Mouse (Mus musculus) small intestine, adult 2 months (tissue): ENCODE results near the gene Phtf2.

Experiments used
- CTCF ChIP-seq: fragments of 200-500 bp; IDR thresholded peaks from 2 replicates; pipeline ENCODE4 v1.5.1; 2012; ENCODE audit warnings: low read depth, mild to moderate bottlenecking, control low read depth, inconsistent platforms, low read length, moderate library complexity, mixed read lengths; ENCODE audit not compliant: insufficient replicate concordance, insufficient read length; ENCODE audit errors: extremely low read depth
- POLR2A ChIP-seq: fragments of 200-500 bp; IDR thresholded peaks from 2 replicates; pipeline ENCODE4 v1.6.1; 2012; ENCODE audit warnings: low read depth, mild to moderate bottlenecking, control low read depth, inconsistent platforms, low read length, moderate library complexity

DNA sequence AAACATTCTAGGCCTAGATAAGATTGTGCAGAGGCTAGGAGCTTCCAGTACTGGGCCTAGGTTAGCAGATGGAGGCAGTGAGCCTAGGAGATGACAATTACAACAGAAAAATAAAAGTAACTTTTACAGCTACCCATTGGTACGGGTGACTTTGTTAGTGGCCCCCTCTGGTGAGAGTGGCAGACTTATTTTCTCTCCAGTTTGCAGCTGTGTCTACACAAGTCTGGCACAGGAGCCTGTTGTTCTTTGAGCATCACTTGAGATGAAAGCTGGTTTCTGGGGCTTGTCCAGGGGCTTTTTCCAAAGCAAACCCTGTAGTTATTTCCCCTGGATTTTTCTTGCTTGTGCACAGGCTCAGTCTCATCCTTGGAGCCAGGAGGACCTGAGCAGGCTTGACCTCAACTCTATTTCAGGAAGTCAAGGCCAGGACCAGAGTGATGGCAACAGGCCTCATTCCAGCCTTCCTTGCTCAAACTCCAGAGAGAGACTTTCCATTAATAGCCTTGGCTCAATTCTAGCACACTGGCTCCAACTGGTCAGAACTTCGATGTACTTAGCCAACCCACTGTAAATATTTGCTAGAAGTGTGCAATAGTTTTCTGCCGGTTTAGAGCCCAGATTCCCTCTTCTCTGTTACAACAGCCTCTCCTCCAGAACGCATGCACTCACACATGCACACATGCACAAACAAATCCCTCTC, 161.6 kb downstream of the Phtf2 start:
- no peak for TF ChIP-seq POLR2A
- no peak for TF ChIP-seq CTCF
